Mouse (Mus musculus): Measurements from ENCODE around the gene Phb.
"Not testable (repeated sequence)": the region's sequence is repeated elsewhere in the genome, so short reads cannot be mapped to it uniquely, and the experiment has no call there.

Phb gene

GRCm38 (mm10) chr11:95650981-95651380, 15.8 kb upstream of the Phb start:
- DNase-seq (ENCODE audit: low spot score): no peak

- no peak for DNase-seq (ENCODE audit: low spot score)
Observed at GRCm38 (mm10) chr11:95657449-95657848, 9.3 kb upstream of the Phb start.

- DNase-seq (ENCODE audit: low spot score): no peak
Observed at GRCm38 (mm10) chr11:95667177-95667576, 420 bp downstream of the Phb start.

GRCm38 (mm10) chr11:95668086-95668485, 1.3 kb downstream of the Phb start:
- DNase-seq (ENCODE audit: low spot score): not testable (repeated sequence)

GRCm38 (mm10) chr11:95675498-95675897, 8.7 kb downstream of the Phb start:
- DNase-seq (ENCODE audit: low spot score): no peak

GRCm38 (mm10) chr11:95676307-95676706, 9.6 kb downstream of the Phb start:
- DNase-seq (ENCODE audit: low spot score): peak; percentile 50

- no peak for DNase-seq (ENCODE audit: low spot score)
Observed at GRCm38 (mm10) chr11:95677925-95678701, 11.4 kb downstream of the Phb start.

- no peak for DNase-seq (ENCODE audit: low spot score)
Observed at GRCm38 (mm10) chr11:95681995-95682601, 15.3 kb downstream of the Phb start.

- no peak for DNase-seq (ENCODE audit: low spot score)
Observed at GRCm38 (mm10) chr11:95682946-95683345, 16.2 kb downstream of the Phb start.

- DNase-seq (ENCODE audit: low spot score): peak; percentile 79
Observed at GRCm38 (mm10) chr11:95686031-95686430, 19.3 kb downstream of the Phb start.

GRCm38 (mm10) chr11:95687084-95687656, 20.4 kb downstream of the Phb start:
- DNase-seq (ENCODE audit: low spot score): no peak

GRCm38 (mm10) chr11:95688515-95688914, 21.8 kb downstream of the Phb start:
- no peak for DNase-seq (ENCODE audit: low spot score)

- DNase-seq (ENCODE audit: low spot score): no peak
Observed at GRCm38 (mm10) chr11:95688981-95689380, 22.2 kb downstream of the Phb start.

GRCm38 (mm10) chr11:95689544-95689943, 22.8 kb downstream of the Phb start:
- no peak for DNase-seq (ENCODE audit: low spot score)

- no peak for DNase-seq (ENCODE audit: low spot score)
Observed at GRCm38 (mm10) chr11:95698541-95698940, 31.8 kb downstream of the Phb start.

- no peak for DNase-seq (ENCODE audit: low spot score)
Observed at GRCm38 (mm10) chr11:95700778-95701739, 34.3 kb downstream of the Phb start.

GRCm38 (mm10) chr11:95704032-95704969, 37.5 kb downstream of the Phb start:
- no peak for DNase-seq (ENCODE audit: low spot score)

- DNase-seq (ENCODE audit: low spot score): no peak
Observed at GRCm38 (mm10) chr11:95704970-95705330, 38.2 kb downstream of the Phb start.

GRCm38 (mm10) chr11:95709534-95710040, 42.8 kb downstream of the Phb start:
- no peak for DNase-seq (ENCODE audit: low spot score)

GRCm38 (mm10) chr11:95710478-95710877, 43.7 kb downstream of the Phb start:
- no peak for DNase-seq (ENCODE audit: low spot score)

- no peak for DNase-seq (ENCODE audit: low spot score)
Observed at GRCm38 (mm10) chr11:95712085-95712562, 45.4 kb downstream of the Phb start.

Data from ovary, postnatal 14 days (tissue).